In genomic region chr8:114222001-114222400, GRCm38 (mm10) we compare ENCODE assay signal across 12 mouse cellular contexts. TPM values are rescaled to one million over a fixed set of nuclear protein-coding genes. Genes with fewer than 3 reads are reported as not detected.
"Had no signal": no experiment of that assay in that cellular context is flagged by ENCODE, and none has a peak within 500 bp of the region (broad histone marks: within the 10 kb centered on the region; RNA-seq: fewer than 3 reads in every experiment).

No protein-coding gene starts in this region.

- DNase-seq: kidney, postnatal 14 days; kidney, postnatal 4 days; liver; lung, adult 18-20 months; lung, postnatal 10 days; lung, postnatal 36 days; retina, postnatal 1 day; thymus, adult 2 months; thymus, postnatal 14 days; thymus, postnatal 4 days had no signal

RNA-seq across cellular contexts. Expression of gene Vat1l, which starts 16.6 kb away (rescaled TPM):
- total RNA-seq: monocyte, adult 5-6 weeks; neutrophil, adult 5-6 weeks had no signal
